Mouse (Mus musculus): ENCODE measurements around the gene Teddm3. TPM values are rescaled to one million over a fixed set of nuclear protein-coding genes. Genes with fewer than 3 reads are reported as not detected.
"Not testable (repeated sequence)": the region's sequence is repeated elsewhere in the genome, so short reads cannot be mapped to it uniquely, and the experiment has no call there.

Teddm3 gene
- 0.38 TPM in 1 of 2 replicates, not detected in the other for polyA plus RNA-seq (2014; fragmentation: Nextera tagmentation; extraction: Ambion mirVana)

GRCm38 (mm10) chr16:21153900-21154299 lies at the start of gene Teddm3:
Gene Teddm3 (minus strand): TSS chr16:21154000.
- H3K36me3 ChIP-seq (ENCODE audit: control insufficient read depth, insufficient read depth, low read length); H3K27ac ChIP-seq (ENCODE audit: low read depth, low read length); H3K9me3 ChIP-seq (replicated peaks; ENCODE audit: control insufficient read depth, low read length); ATAC-seq (replicated peaks; ENCODE audit: insufficient number of reproducible peaks, low FRiP score, low TSS enrichment); H3K9ac ChIP-seq (ENCODE audit: low read depth, low read length); H3K4me3 ChIP-seq (ENCODE audit: low read depth, low read length); H3K4me1 ChIP-seq (ENCODE audit: control insufficient read depth, insufficient read depth, low read length); H3K27me3 ChIP-seq (ENCODE audit: control insufficient read depth, insufficient read depth, low read length); H3K4me2 ChIP-seq: not testable (repeated sequence)
- no CpG with 5 or more reads among the region's 2 CpGs for WGBS (ENCODE audit: insufficient replicate concordance)

GRCm38 (mm10) chr16:21202731-21203130 lies 48.9 kb upstream of the Teddm3 start:
- peaks cover 17% of the 10 kb centered on the region for H3K4me1 ChIP-seq (ENCODE audit: control insufficient read depth, insufficient read depth, low read length)
- H3K27me3 ChIP-seq (ENCODE audit: control insufficient read depth, insufficient read depth, low read length), result no peaks in the 10 kb centered on the region
- no peak overlapping the region for H3K9ac ChIP-seq (ENCODE audit: low read depth, low read length)
- H3K36me3 ChIP-seq (ENCODE audit: control insufficient read depth, insufficient read depth, low read length), result no peaks in the 10 kb centered on the region
- no peak overlapping the region for H3K4me2 ChIP-seq
- ATAC-seq (replicated peaks; ENCODE audit: insufficient number of reproducible peaks, low FRiP score, low TSS enrichment), result no peak
- no peak overlapping the region for H3K27ac ChIP-seq (ENCODE audit: low read depth, low read length)
- no peak overlapping the region for H3K4me3 ChIP-seq (ENCODE audit: low read depth, low read length)
- H3K9me3 ChIP-seq (replicated peaks; ENCODE audit: control insufficient read depth, low read length), result no peaks in the 10 kb centered on the region
- WGBS (ENCODE audit: insufficient replicate concordance), result 73% methylated on average over 4 of the region's 4 CpGs

GRCm38 (mm10) chr16:21199426-21199825 lies 45.6 kb upstream of the Teddm3 start:
- Histone ChIP-seq H3K9me3 (replicated peaks; ENCODE audit: control insufficient read depth, low read length) (no peaks in the 10 kb centered on the region), H3K9ac (ENCODE audit: low read depth, low read length) (no peak overlapping the region), H3K36me3 (ENCODE audit: control insufficient read depth, insufficient read depth, low read length) (no peaks in the 10 kb centered on the region), H3K27me3 (ENCODE audit: control insufficient read depth, insufficient read depth, low read length) (peaks cover 2% of the 10 kb centered on the region; the same call in 1 of the 2 replicates), H3K27ac (ENCODE audit: low read depth, low read length) (no peak overlapping the region), H3K4me1 (ENCODE audit: control insufficient read depth, insufficient read depth, low read length) (no peaks in the 10 kb centered on the region), H3K4me2 (no peak overlapping the region), H3K4me3 (ENCODE audit: low read depth, low read length) (no peak overlapping the region)
- 39% methylated on average over 8 of the region's 8 CpGs for WGBS (ENCODE audit: insufficient replicate concordance)
- no peak for ATAC-seq (replicated peaks; ENCODE audit: insufficient number of reproducible peaks, low FRiP score, low TSS enrichment)

GRCm38 (mm10) chr16:21198529-21198928 lies 44.7 kb upstream of the Teddm3 start:
- Histone ChIP-seq H3K4me2 (no peak overlapping the region), H3K27me3 (ENCODE audit: control insufficient read depth, insufficient read depth, low read length) (peaks cover 2% of the 10 kb centered on the region; the same call in 1 of the 2 replicates), H3K27ac (ENCODE audit: low read depth, low read length) (no peak overlapping the region), H3K4me1 (ENCODE audit: control insufficient read depth, insufficient read depth, low read length) (no peaks in the 10 kb centered on the region), H3K36me3 (ENCODE audit: control insufficient read depth, insufficient read depth, low read length) (no peaks in the 10 kb centered on the region), H3K9ac (ENCODE audit: low read depth, low read length) (no peak overlapping the region), H3K9me3 (replicated peaks; ENCODE audit: control insufficient read depth, low read length) (no peaks in the 10 kb centered on the region), H3K4me3 (ENCODE audit: low read depth, low read length) (no peak overlapping the region)
- no peak for ATAC-seq (replicated peaks; ENCODE audit: insufficient number of reproducible peaks, low FRiP score, low TSS enrichment)
- WGBS (ENCODE audit: insufficient replicate concordance), result 5% methylated on average over 1 of the region's 1 CpGs

GRCm38 (mm10) chr16:21198006-21198405 lies 44.2 kb upstream of the Teddm3 start:
- H3K27ac ChIP-seq (ENCODE audit: low read depth, low read length), result no peak overlapping the region
- 72% methylated on average over 7 of the region's 7 CpGs for WGBS (ENCODE audit: insufficient replicate concordance)
- no peaks in the 10 kb centered on the region for H3K36me3 ChIP-seq (ENCODE audit: control insufficient read depth, insufficient read depth, low read length)
- no peak overlapping the region for H3K4me3 ChIP-seq (ENCODE audit: low read depth, low read length)
- peaks cover 2% of the 10 kb centered on the region; the same call in 1 of the 2 replicates for H3K27me3 ChIP-seq (ENCODE audit: control insufficient read depth, insufficient read depth, low read length)
- no peaks in the 10 kb centered on the region for H3K4me1 ChIP-seq (ENCODE audit: control insufficient read depth, insufficient read depth, low read length)
- no peak overlapping the region for H3K9ac ChIP-seq (ENCODE audit: low read depth, low read length)
- no peak overlapping the region for H3K4me2 ChIP-seq
- ATAC-seq (replicated peaks; ENCODE audit: insufficient number of reproducible peaks, low FRiP score, low TSS enrichment), result no peak
- no peaks in the 10 kb centered on the region for H3K9me3 ChIP-seq (replicated peaks; ENCODE audit: control insufficient read depth, low read length)

- 55% methylated on average over 4 of the region's 4 CpGs for WGBS (ENCODE audit: insufficient replicate concordance)
- ATAC-seq (replicated peaks; ENCODE audit: insufficient number of reproducible peaks, low FRiP score, low TSS enrichment), result no peak
- H3K4me3 ChIP-seq (ENCODE audit: low read depth, low read length), result no peak overlapping the region
Observed at GRCm38 (mm10) chr16:21197542-21197941, 43.7 kb upstream of the Teddm3 start.

GRCm38 (mm10) chr16:21196576-21196975 lies 42.8 kb upstream of the Teddm3 start:
- Histone ChIP-seq H3K27ac (ENCODE audit: low read depth, low read length) (no peak overlapping the region), H3K27me3 (ENCODE audit: control insufficient read depth, insufficient read depth, low read length) (peaks cover 2% of the 10 kb centered on the region; the same call in 1 of the 2 replicates), H3K36me3 (ENCODE audit: control insufficient read depth, insufficient read depth, low read length) (no peaks in the 10 kb centered on the region), H3K9ac (ENCODE audit: low read depth, low read length) (no peak overlapping the region), H3K9me3 (replicated peaks; ENCODE audit: control insufficient read depth, low read length) (no peaks in the 10 kb centered on the region), H3K4me1 (ENCODE audit: control insufficient read depth, insufficient read depth, low read length) (no peaks in the 10 kb centered on the region), H3K4me2 (no peak overlapping the region), H3K4me3 (ENCODE audit: low read depth, low read length) (no peak overlapping the region)
- 85% methylated on average over 3 of the region's 3 CpGs for WGBS (ENCODE audit: insufficient replicate concordance)
- ATAC-seq (replicated peaks; ENCODE audit: insufficient number of reproducible peaks, low FRiP score, low TSS enrichment), result no peak

More at GRCm38 (mm10) chr16:21197542-21197941, 43.7 kb upstream of the Teddm3 start:
- Histone ChIP-seq H3K4me2 (no peak overlapping the region), H3K27me3 (ENCODE audit: control insufficient read depth, insufficient read depth, low read length) (peaks cover 2% of the 10 kb centered on the region; the same call in 1 of the 2 replicates), H3K36me3 (ENCODE audit: control insufficient read depth, insufficient read depth, low read length) (no peaks in the 10 kb centered on the region), H3K27ac (ENCODE audit: low read depth, low read length) (no peak overlapping the region), H3K9ac (ENCODE audit: low read depth, low read length) (no peak overlapping the region), H3K4me1 (ENCODE audit: control insufficient read depth, insufficient read depth, low read length) (no peaks in the 10 kb centered on the region), H3K9me3 (replicated peaks; ENCODE audit: control insufficient read depth, low read length) (no peaks in the 10 kb centered on the region)

- H3K36me3 ChIP-seq (ENCODE audit: control insufficient read depth, insufficient read depth, low read length), result no peaks in the 10 kb centered on the region
- 64% methylated on average over 8 of the region's 8 CpGs for WGBS (ENCODE audit: insufficient replicate concordance)
- no peak overlapping the region for H3K27ac ChIP-seq (ENCODE audit: low read depth, low read length)
- H3K27me3 ChIP-seq (ENCODE audit: control insufficient read depth, insufficient read depth, low read length), result peaks cover 2% of the 10 kb centered on the region; the same call in 1 of the 2 replicates
- no peak overlapping the region for H3K4me2 ChIP-seq
- no peaks in the 10 kb centered on the region for H3K4me1 ChIP-seq (ENCODE audit: control insufficient read depth, insufficient read depth, low read length)
- no peaks in the 10 kb centered on the region for H3K9me3 ChIP-seq (replicated peaks; ENCODE audit: control insufficient read depth, low read length)
- no peak overlapping the region for H3K4me3 ChIP-seq (ENCODE audit: low read depth, low read length)
- ATAC-seq (replicated peaks; ENCODE audit: insufficient number of reproducible peaks, low FRiP score, low TSS enrichment), result no peak
- no peak overlapping the region for H3K9ac ChIP-seq (ENCODE audit: low read depth, low read length)
Observed at GRCm38 (mm10) chr16:21195260-21195866, 41.6 kb upstream of the Teddm3 start.

- Histone ChIP-seq H3K27me3 (ENCODE audit: control insufficient read depth, insufficient read depth, low read length) (peaks cover 2% of the 10 kb centered on the region; the same call in 1 of the 2 replicates), H3K36me3 (ENCODE audit: control insufficient read depth, insufficient read depth, low read length) (no peaks in the 10 kb centered on the region), H3K4me1 (ENCODE audit: control insufficient read depth, insufficient read depth, low read length) (no peaks in the 10 kb centered on the region), H3K9me3 (replicated peaks; ENCODE audit: control insufficient read depth, low read length) (no peaks in the 10 kb centered on the region), H3K4me3 (ENCODE audit: low read depth, low read length) (no peak overlapping the region), H3K27ac (ENCODE audit: low read depth, low read length) (no peak overlapping the region), H3K9ac (ENCODE audit: low read depth, low read length) (no peak overlapping the region), H3K4me2 (no peak overlapping the region; the same call in 1 of the 2 replicates)
- WGBS (ENCODE audit: insufficient replicate concordance), result 43% methylated on average over 12 of the region's 12 CpGs
- no peak for ATAC-seq (replicated peaks; ENCODE audit: insufficient number of reproducible peaks, low FRiP score, low TSS enrichment)
Observed at GRCm38 (mm10) chr16:21194182-21194581, 40.4 kb upstream of the Teddm3 start.

Data from heart, embryonic 11.5 days (tissue).